Comparison of ENCODE assay signal across 9 mouse cellular contexts in genomic region chr10:75091478-75092152, GRCm38 (mm10). TPM values are rescaled to one million over a fixed set of nuclear protein-coding genes. Genes with fewer than 3 reads are reported as not detected.
DNase-seq lines count a peak whose midpoint lies in the region; ATAC-seq and TF ChIP-seq lines count a peak whose summit lies in the region.
"Had no signal": no experiment of that assay in that cellular context is flagged by ENCODE, and none has a peak within 500 bp of the region (broad histone marks: within the 10 kb centered on the region; RNA-seq: fewer than 3 reads in every experiment).

No protein-coding gene starts in this region.

- TF ChIP-seq EP300 in liver, postnatal 0 days (IDR thresholded peaks at IDR 0.05; ENCODE audit: low read depth): no peak

- no peaks in the 10 kb centered on the region for H3K9me3 ChIP-seq in heart, embryonic 10.5 days
- peaks cover 4% of the 10 kb centered on the region for H3K9me3 ChIP-seq in heart, embryonic 16.5 days (replicated peaks; ENCODE audit: control insufficient read depth, low read length)
- H3K9me3 ChIP-seq in liver, postnatal 0 days (ENCODE audit: low read length): no peaks in the 10 kb centered on the region

- H3K4me1 ChIP-seq in heart, embryonic 10.5 days: peaks cover 22% of the 10 kb centered on the region
- peaks cover 17% of the 10 kb centered on the region for H3K4me1 ChIP-seq in heart, embryonic 16.5 days (ENCODE audit: control insufficient read depth, insufficient read depth, low read length)
- peaks cover 2% of the 10 kb centered on the region for H3K4me1 ChIP-seq in liver, postnatal 0 days (ENCODE audit: insufficient read depth)

- 69% methylated on average over 10 of the region's 10 CpGs for WGBS in heart, embryonic 10.5 days
- 64% methylated on average over 10 of the region's 10 CpGs for WGBS in heart, embryonic 16.5 days
- 72% methylated on average over 10 of the region's 10 CpGs for WGBS in liver, postnatal 0 days (ENCODE audit: insufficient replicate concordance)

- peaks cover 61% of the 10 kb centered on the region for H3K27me3 ChIP-seq in heart, embryonic 10.5 days (ENCODE audit: insufficient read depth, poor library complexity, severe bottlenecking)
- H3K27me3 ChIP-seq in heart, embryonic 16.5 days (ENCODE audit: control insufficient read depth, insufficient read depth, low read length): peaks cover 34% of the 10 kb centered on the region
- no peaks in the 10 kb centered on the region for H3K27me3 ChIP-seq in liver, postnatal 0 days (ENCODE audit: insufficient read depth, low read length)

- H3K4me3 ChIP-seq in heart, embryonic 10.5 days: no peak overlapping the region
- no peak overlapping the region for H3K4me3 ChIP-seq in heart, embryonic 16.5 days (ENCODE audit: low read length)
- H3K4me3 ChIP-seq in liver, postnatal 0 days (ENCODE audit: low read depth, low read length): no peak overlapping the region

- H3K9ac ChIP-seq in heart, embryonic 16.5 days (ENCODE audit: low read length): no peak overlapping the region
- no peak overlapping the region for H3K9ac ChIP-seq in liver, postnatal 0 days (replicated peaks)

- DNase-seq in heart, adult 11 months: peak; percentile 96
- no peak for DNase-seq in heart, embryonic 10.5 days (ENCODE audit: low spot score)
- peak; percentile 29 for DNase-seq in MN1 (ENCODE audit: low spot score)
- peak; percentile 51 to 62 for DNase-seq in cerebellum, postnatal 36 days
- DNase-seq in adrenal gland, postnatal 10 days: no peak
- no peak for DNase-seq in liver, postnatal 0 days
- DNase-seq in retina, postnatal 1 day: no peak

- no peaks in the 10 kb centered on the region; the same call in 1 of the 2 replicates for H3K36me3 ChIP-seq in heart, embryonic 10.5 days
- H3K36me3 ChIP-seq in heart, embryonic 16.5 days (ENCODE audit: control insufficient read depth, insufficient read depth): no peaks in the 10 kb centered on the region
- no peaks in the 10 kb centered on the region; the same call in 1 of the 2 replicates for H3K36me3 ChIP-seq in liver, postnatal 0 days (replicated peaks; ENCODE audit: insufficient read depth, low read length)

- ATAC-seq in heart, embryonic 16.5 days (replicated peaks; ENCODE audit: extremely low read depth, insufficient read depth, low FRiP score): no peak; the same call in 1 of the 2 replicates
- no peak for ATAC-seq in liver, postnatal 0 days

- H3K27ac ChIP-seq in heart, embryonic 10.5 days: no peak overlapping the region
- H3K27ac ChIP-seq in heart, embryonic 16.5 days (ENCODE audit: low read length): peak overlapping the region; percentile 1
- no peak overlapping the region for H3K27ac ChIP-seq in liver, postnatal 0 days (ENCODE audit: low read depth)

- no peak overlapping the region for H3K4me2 ChIP-seq in heart, embryonic 16.5 days (ENCODE audit: low read depth, low read length)
- H3K4me2 ChIP-seq in liver, postnatal 0 days (ENCODE audit: low read depth, low read length): no peak overlapping the region

- TF ChIP-seq CTCF in liver, postnatal 0 days (IDR thresholded peaks at IDR 0.05; ENCODE audit: low read depth): no peak

RNA-seq across cellular contexts. Expression of gene Bcr, which starts 31.2 kb away (rescaled TPM):
- polyA plus RNA-seq in heart, embryonic 10.5 days (2016; fragmentation: Nextera tagmentation; extraction: Ambion mirVana): 26.6 and 41.3 TPM in 2 replicates
- polyA plus RNA-seq in heart, embryonic 16.5 days (2015; fragmentation: Nextera tagmentation; extraction: Ambion mirVana): 9.8 and 10.6 TPM in 2 replicates
- 10 to 100 TPM; 21.6 to 24.0 TPM for total RNA-seq in adrenal gland, postnatal 10 days (2021)
- 3.4 and 3.6 TPM in 2 replicates for polyA plus RNA-seq in liver, postnatal 0 days (2015; fragmentation: Nextera tagmentation; extraction: Ambion mirVana)

RNA-seq across cellular contexts. Expression of gene Rab36, which starts 54.8 kb away (rescaled TPM):
- 5.8 and 8.6 TPM in 2 replicates for polyA plus RNA-seq in heart, embryonic 10.5 days (2016; fragmentation: Nextera tagmentation; extraction: Ambion mirVana)
- polyA plus RNA-seq in heart, embryonic 16.5 days (2015; fragmentation: Nextera tagmentation; extraction: Ambion mirVana): 1.7 and 3.1 TPM in 2 replicates
- total RNA-seq in adrenal gland, postnatal 10 days (2021): 10 to 100 TPM in 1 of 2 experiments, 1 to 10 TPM in 1; 7.1 to 12.5 TPM
- 1.7 TPM in 2 replicates for polyA plus RNA-seq in liver, postnatal 0 days (2015; fragmentation: Nextera tagmentation; extraction: Ambion mirVana)

RNA-seq across cellular contexts. Expression of gene Rsph14, which starts 59.2 kb away (rescaled TPM):
- polyA plus RNA-seq in heart, embryonic 10.5 days (2016; fragmentation: Nextera tagmentation; extraction: Ambion mirVana): not detected in 2 replicates
- polyA plus RNA-seq in heart, embryonic 16.5 days (2015; fragmentation: Nextera tagmentation; extraction: Ambion mirVana): 0.37 and 0.60 TPM in 2 replicates
- total RNA-seq in adrenal gland, postnatal 10 days (2021): under 1 TPM in 1 of 2 experiments, not detected in 1; 0.39 TPM
- 0.20 TPM in 1 of 2 replicates, not detected in the other for polyA plus RNA-seq in liver, postnatal 0 days (2015; fragmentation: Nextera tagmentation; extraction: Ambion mirVana)
- polyA plus RNA-seq: limb, embryonic 11.5 days had no signal

Comparison
In these comparisons a context has a peak if more than half of its experiments do, and no peak if none do; other contexts are left out.
1. DNase-seq: peak in heart, adult 11 months (single experiment), MN1 (single experiment) and cerebellum, postnatal 36 days (2 of 2); none in heart, embryonic 10.5 days (single experiment), adrenal gland, postnatal 10 days (single experiment), liver, postnatal 0 days (single experiment) and retina, postnatal 1 day (single experiment).